Mouse (Mus musculus) C2C12 (cell line): ENCODE results near the gene Sell. TPM values are rescaled to one million over a fixed set of nuclear protein-coding genes. Genes with fewer than 3 reads are reported as not detected.

ENCODE experiments used
- H3K27me3 ChIP-seq: one replicate; pipeline ENCODE4 v1.6.1; 2011; ENCODE audit not compliant: control insufficient read depth, insufficient read depth, insufficient read length
- H3K36me3 ChIP-seq: one replicate; pipeline ENCODE4 v1.6.1; 2011; ENCODE audit not compliant: control insufficient read depth, insufficient read depth
- H3K4me3 ChIP-seq: one replicate; pipeline ENCODE4 v1.5.1; 2011; ENCODE audit warnings: mild to moderate bottlenecking, control low read depth; ENCODE audit not compliant: poor library complexity, insufficient read depth, severe bottlenecking
- H3K79me2 ChIP-seq: one replicate; pipeline ENCODE4 v1.6.1; 2011; ENCODE audit not compliant: control insufficient read depth, insufficient read depth
- H3K79me3 ChIP-seq: one replicate; pipeline ENCODE4 v1.6.1; 2011; ENCODE audit warnings: low read depth, control low read depth
- H3ac ChIP-seq: one replicate; pipeline ENCODE3; 2011; ENCODE audit warnings: low read depth; ENCODE audit not compliant: control insufficient read depth, insufficient read length
- CEBPB ChIP-seq: IDR thresholded peaks from one replicate; pipeline ENCODE4 v1.6.1; 2011; ENCODE audit warnings: low read depth, mild to moderate bottlenecking, control low read depth, moderate library complexity
- CTCF ChIP-seq: IDR thresholded peaks from one replicate; pipeline ENCODE4 v1.5.1; 2011; ENCODE audit not compliant: control insufficient read depth, insufficient read depth, insufficient read length
- FOSL1 ChIP-seq: IDR thresholded peaks from one replicate; pipeline ENCODE4 v1.8.0; 2011; ENCODE audit warnings: mild to moderate bottlenecking, low read length; ENCODE audit not compliant: poor library complexity, insufficient read depth, severe bottlenecking
- MAX ChIP-seq: IDR thresholded peaks from one replicate; pipeline ENCODE4 v1.6.1; 2011; ENCODE audit warnings: mild to moderate bottlenecking, control low read depth
- MYOD1 ChIP-seq: IDR thresholded peaks from one replicate; pipeline ENCODE4 v1.6.1; 2011; ENCODE audit warnings: low read depth; ENCODE audit not compliant: control insufficient read depth, insufficient read length
- MYOG ChIP-seq: IDR thresholded peaks from one replicate; pipeline ENCODE4 v1.6.1; 2011; ENCODE audit not compliant: control insufficient read depth, insufficient read length; ENCODE audit errors: extremely low read depth
- USF1 ChIP-seq: IDR thresholded peaks from one replicate; pipeline ENCODE4 v1.6.1; 2011; ENCODE audit warnings: low read depth, mild to moderate bottlenecking, control low read depth, moderate library complexity
- polyA plus RNA-seq: library from polyadenylated mRNA; unstranded; fragments of >200 nt; fragmentation: generic; extraction: Trizol; gene quantifications from one replicate; pipeline ENCODE4 v1.2.1, GENCODE M21; 2012; ENCODE audit warnings: missing spikeins

Sell gene
- polyA plus RNA-seq, 1 experiment, result 0.02 TPM

GRCm38 (mm10) chr1:164053561-164053960 lies 8.2 kb upstream of the Sell start:
- Histone ChIP-seq H3ac (no peak overlapping the region), H3K79me2 (no peaks in the 10 kb centered on the region), H3K4me3 (no peak overlapping the region), H3K79me3 (no peaks in the 10 kb centered on the region), H3K36me3 (no peaks in the 10 kb centered on the region), H3K27me3 (no peaks in the 10 kb centered on the region)
- no peak for TF ChIP-seq CEBPB
- TF ChIP-seq MYOG, result no peak
- no peak for TF ChIP-seq USF1
- TF ChIP-seq MYOD1, result no peak
- TF ChIP-seq CTCF, result no peak
- no peak for TF ChIP-seq FOSL1
- TF ChIP-seq MAX, result no peak

GRCm38 (mm10) chr1:164054800-164055199 lies 7.0 kb upstream of the Sell start:
- H3ac ChIP-seq, result no peak overlapping the region
- no peaks in the 10 kb centered on the region for H3K79me3 ChIP-seq
- H3K4me3 ChIP-seq, result no peak overlapping the region
- TF ChIP-seq MAX (no peak), CEBPB (no peak), MYOG (no peak), FOSL1 (no peak), USF1 (no peak), MYOD1 (no peak), CTCF (no peak)
- no peaks in the 10 kb centered on the region for H3K27me3 ChIP-seq
- no peaks in the 10 kb centered on the region for H3K36me3 ChIP-seq
- H3K79me2 ChIP-seq, result no peaks in the 10 kb centered on the region

GRCm38 (mm10) chr1:164060071-164060470 lies 1.7 kb upstream of the Sell start:
- Histone ChIP-seq H3K27me3 (no peaks in the 10 kb centered on the region), H3K4me3 (no peak overlapping the region), H3K36me3 (no peaks in the 10 kb centered on the region), H3ac (no peak overlapping the region), H3K79me3 (no peaks in the 10 kb centered on the region), H3K79me2 (no peaks in the 10 kb centered on the region)
- TF ChIP-seq MAX (no peak), CTCF (no peak), CEBPB (no peak), MYOG (no peak), MYOD1 (no peak), FOSL1 (no peak), USF1 (no peak)

GRCm38 (mm10) chr1:164061278-164061677 lies 504 bp upstream of the Sell start:
- Histone ChIP-seq H3ac (no peak overlapping the region), H3K4me3 (no peak overlapping the region), H3K36me3 (no peaks in the 10 kb centered on the region), H3K79me2 (no peaks in the 10 kb centered on the region), H3K27me3 (no peaks in the 10 kb centered on the region), H3K79me3 (no peaks in the 10 kb centered on the region)
- TF ChIP-seq MYOG, result no peak
- TF ChIP-seq USF1, result no peak

GRCm38 (mm10) chr1:164062856-164063255 lies 1.1 kb downstream of the Sell start:
- TF ChIP-seq USF1 (no peak), MYOG (no peak), FOSL1 (no peak), CEBPB (no peak), MYOD1 (no peak), CTCF (no peak), MAX (no peak)
- no peaks in the 10 kb centered on the region for H3K79me3 ChIP-seq
- H3ac ChIP-seq, result no peak overlapping the region
- no peaks in the 10 kb centered on the region for H3K36me3 ChIP-seq
- no peaks in the 10 kb centered on the region for H3K79me2 ChIP-seq
- H3K27me3 ChIP-seq, result no peaks in the 10 kb centered on the region
- no peak overlapping the region for H3K4me3 ChIP-seq

DNA sequence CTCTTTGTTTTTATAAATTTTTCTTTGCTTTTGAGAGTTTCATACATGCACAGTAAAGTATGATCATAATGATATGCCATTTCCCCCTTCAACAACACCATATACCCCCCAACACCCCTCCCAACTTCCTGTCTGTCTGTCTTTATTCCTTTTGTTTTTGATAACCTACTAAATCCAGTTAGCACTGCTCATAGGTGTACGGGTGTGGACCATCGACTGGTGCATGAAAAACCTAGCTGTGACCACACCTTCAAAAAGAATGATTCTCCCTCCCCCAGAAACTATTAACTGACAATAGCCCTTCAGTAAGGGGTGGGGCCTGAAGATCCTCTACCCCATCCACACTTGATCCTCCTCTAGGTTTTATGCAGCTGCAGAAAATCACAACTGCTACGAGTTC lies 2.0 kb downstream of the Sell start:
- no peak overlapping the region for H3K4me3 ChIP-seq
- TF ChIP-seq CTCF, result no peak
- no peak for TF ChIP-seq MAX
- TF ChIP-seq MYOG, result no peak
- TF ChIP-seq MYOD1, result no peak
- TF ChIP-seq USF1, result no peak
- TF ChIP-seq FOSL1, result no peak
- TF ChIP-seq CEBPB, result no peak

More for the DNA sequence above, 2.0 kb downstream of the Sell start:
- H3K79me2 ChIP-seq, result no peaks in the 10 kb centered on the region
- H3K79me3 ChIP-seq, result no peaks in the 10 kb centered on the region
- no peaks in the 10 kb centered on the region for H3K27me3 ChIP-seq
- no peak overlapping the region for H3ac ChIP-seq
- H3K36me3 ChIP-seq, result no peaks in the 10 kb centered on the region
